Mouse (Mus musculus) heart, postnatal 10 days (tissue): Measurements from ENCODE around the gene Enpp5. TPM values are rescaled to one million over a fixed set of nuclear protein-coding genes. Genes with fewer than 3 reads are reported as not detected.
A peak's percentile ranks its signal among the peaks of the same experiment; 100 is the strongest.

Source experiments
- DNase-seq, 2 experiments: peaks; one replicate each; pipeline ENCODE4 v3.0.0; 2021
- intact Hi-C: fragments of 180-260 bp; cut with DNase I; formaldehyde crosslinking; loops from one replicate; pipeline ENCODE4 v1.15.1; 2025
- total RNA-seq, 2 experiments: library from RNA; stranded (reverse); gene quantifications; 2 replicates each; pipeline ENCODE4 v1.2.3; 2021

Enpp5 gene
- 1 to 10 TPM; 9.2 to 9.4 TPM for total RNA-seq

DNA sequence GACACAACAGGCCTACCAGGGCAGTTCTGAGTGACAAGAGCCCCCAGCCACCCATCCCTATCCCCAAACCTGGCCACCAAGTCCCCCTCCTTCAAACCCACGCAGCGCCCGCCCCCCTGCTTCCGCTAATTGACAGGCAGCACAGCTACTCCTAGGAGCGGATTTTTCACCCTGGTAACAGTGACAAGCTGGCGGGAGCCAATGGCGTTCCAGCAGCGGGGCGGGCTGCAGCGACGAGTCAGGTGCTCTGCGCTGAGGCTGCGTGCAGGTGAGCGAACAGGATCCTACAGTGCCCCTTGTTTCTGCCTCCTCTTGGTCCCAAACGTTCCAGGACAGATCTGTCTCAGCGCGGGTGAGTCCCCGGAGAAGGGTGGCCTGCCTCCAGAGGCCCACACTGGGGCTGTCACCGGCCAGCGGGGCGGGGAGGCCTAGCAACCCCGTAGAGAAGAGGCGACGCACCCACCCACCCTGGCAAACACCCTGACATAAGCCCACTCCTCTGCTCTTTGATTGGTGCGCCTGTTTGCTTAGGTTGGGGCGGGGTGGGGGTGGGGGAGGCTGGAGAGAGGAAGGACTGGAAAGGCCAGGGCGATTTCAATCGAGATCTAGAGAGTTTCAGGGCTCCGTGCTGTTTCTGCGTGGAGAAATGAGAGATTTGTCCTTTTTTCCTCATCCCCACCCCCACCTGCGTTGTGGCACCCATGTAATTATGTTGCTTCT is at the start of gene Enpp5:
Enpp5 (plus strand) TSS at position 183 of the 720 bp plus-strand sequence.
- intact Hi-C loops = loop anchor here (2.0 to 5.0 kb wide), 2 partner anchors 26 to 179 kb away; partner anchors contain the start of gene Enpp4
- DNase-seq = peak; percentile 86 to 87

DNA sequence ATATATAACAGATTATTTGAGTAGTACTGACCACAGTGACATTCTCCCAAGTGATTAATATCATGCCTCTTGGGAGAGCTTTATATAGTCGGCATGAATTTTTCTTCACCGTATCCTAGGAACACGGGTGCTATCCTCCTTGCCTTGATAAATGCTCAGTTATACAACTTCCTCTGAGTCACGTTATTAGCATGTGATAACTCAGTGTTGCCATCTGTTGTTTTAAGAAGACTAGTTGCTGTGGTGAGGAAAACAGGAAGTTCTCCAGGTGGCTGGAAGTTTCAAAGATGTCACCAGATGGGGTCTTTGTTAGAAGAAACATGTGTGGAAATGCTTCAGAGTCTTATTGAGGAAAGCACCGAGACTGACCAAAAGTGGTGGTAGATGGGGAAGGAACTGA is 49.0 kb upstream of the Enpp5 start:
- intact Hi-C loops = loop anchor here (10.0 kb wide), 1 partner anchor 225 kb away; the partner anchor contains the start of gene Rcan2

DNA sequence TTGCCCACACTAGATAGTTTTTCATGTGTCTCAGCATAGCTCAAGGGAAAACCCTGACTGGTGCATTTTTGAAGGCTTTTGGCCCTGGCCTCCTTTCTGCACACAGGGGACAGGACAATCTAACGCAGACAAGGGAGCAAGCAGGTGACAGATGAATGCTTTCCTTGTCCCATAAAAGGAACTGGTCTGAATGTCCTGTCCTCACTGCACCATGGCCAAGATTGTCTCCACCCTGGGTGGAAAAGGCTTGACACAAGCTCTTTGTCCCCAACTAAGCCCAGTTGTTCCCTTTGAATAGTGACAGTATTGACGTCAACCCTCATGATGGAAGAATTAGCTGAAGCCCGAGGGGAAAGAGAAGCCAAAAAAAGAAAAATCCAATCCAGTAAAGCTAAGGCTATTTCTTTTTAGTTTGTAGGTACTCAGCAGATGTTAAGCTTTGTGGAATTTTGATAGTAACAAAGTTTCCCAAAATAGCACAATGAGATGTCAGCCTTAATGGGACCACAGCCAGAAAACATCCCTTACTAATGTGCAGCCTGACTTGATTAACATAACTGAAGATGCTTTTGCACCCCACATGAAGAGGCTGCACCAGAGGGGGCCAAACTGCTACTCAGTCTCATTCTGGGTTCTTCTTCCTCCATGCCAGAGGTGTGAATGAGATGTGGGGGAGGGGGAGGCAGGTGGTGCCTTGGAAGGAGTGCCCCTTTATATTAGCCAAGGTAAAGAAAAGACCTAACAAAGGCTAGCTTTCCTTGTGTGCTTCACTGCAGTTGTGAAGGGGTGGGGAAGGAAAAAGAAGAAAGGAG is 47.6 kb upstream of the Enpp5 start:
- intact Hi-C loops = loop anchor here (10.0 kb wide), 1 partner anchor 226 kb away; the partner anchor contains the start of gene Rcan2
- DNase-seq = peak; percentile 41 to 45

More for the DNA sequence above, 49.0 kb upstream of the Enpp5 start:
- DNase-seq = peak in 1 of 2 experiments; percentile 19

DNA sequence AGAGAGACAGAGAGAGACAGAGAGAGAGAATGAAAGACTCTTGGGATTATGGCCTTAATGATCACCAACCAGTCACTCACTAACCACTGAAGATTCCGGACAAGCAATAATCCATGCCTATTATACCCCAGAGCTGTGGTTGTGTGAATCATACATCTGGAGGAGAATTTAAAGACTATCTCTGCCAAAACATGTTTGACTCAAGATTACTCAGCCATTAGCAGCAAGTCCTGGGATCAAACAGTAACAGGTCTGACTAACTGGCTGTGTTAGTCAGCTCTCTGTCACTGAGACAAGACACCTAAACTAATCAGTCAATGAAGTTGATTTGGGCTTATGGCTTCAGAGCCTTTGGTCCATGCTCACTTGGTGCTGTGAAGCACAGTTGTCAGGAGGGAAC is 43.6 kb upstream of the Enpp5 start:
- intact Hi-C loops = loop anchor here (5.0 to 10.0 kb wide), 2 partner anchors 230 to 338 kb away; partner anchors contain the start of gene Rcan2
- no peak for DNase-seq

DNA sequence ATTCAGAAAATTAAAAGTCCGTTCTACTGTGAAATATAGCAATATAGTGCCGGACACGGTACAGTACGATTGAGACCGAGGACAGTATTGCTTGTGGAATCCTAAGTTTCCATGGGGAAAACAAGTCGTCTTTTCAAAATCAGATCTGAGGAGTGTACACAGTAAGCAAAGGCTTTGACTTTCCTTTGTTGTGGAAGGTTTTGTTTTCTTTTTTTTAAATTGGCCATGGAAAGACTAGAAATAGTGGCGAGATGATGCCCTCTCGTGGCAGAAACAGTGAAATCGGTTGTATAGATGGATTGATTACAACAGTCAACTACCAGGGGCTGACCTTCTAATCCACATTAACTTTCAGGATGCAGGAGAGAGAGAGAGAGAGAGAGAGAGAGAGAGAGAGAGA is 40.0 kb upstream of the Enpp5 start:
- DNase-seq = peak; percentile 44 to 63
- intact Hi-C loops = loop anchor here (5.0 to 10.0 kb wide), 2 partner anchors 234 to 341 kb away; partner anchors contain the start of gene Rcan2

DNA sequence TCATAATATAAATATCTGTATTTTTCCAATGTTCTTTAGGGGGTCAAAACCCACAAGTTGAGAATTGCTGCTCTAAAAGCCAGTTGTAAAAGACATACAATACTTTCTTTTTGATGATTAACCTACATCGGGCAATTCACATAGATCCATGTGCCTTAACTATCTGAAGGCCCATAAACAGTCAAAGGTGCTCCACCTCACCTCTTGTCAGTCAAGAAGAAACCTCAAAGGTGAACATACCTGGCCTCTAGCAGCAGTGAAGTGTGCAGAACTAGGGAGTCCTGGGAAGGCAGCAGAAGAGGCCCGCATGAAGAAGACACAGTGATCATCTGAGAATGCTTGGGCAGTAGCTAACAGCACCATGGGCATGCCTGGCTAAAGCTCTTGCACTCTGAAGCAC is 38.2 kb upstream of the Enpp5 start:
- intact Hi-C loops = no loop called here
- DNase-seq = no peak

DNA sequence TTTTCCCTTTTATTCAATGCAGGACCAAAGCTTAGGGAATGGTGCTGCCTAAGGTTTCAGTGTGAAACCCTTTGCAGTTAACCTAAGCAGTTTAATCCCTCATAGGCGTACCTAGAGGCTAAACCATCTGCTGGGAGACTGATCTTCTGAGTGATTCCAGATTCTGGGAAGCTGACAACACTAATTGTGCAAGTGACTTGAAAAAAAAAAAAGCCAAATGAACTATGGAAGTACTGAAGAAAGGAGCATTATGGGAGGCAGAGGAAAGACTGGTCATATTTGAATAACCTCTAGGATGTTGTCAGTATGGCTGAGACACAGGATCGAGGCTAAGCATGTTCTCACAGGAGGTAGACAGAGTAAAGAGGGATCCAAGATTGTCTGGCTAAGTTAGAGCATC is 36.3 kb upstream of the Enpp5 start:
- intact Hi-C loops = no loop called here
- no peak for DNase-seq

DNA sequence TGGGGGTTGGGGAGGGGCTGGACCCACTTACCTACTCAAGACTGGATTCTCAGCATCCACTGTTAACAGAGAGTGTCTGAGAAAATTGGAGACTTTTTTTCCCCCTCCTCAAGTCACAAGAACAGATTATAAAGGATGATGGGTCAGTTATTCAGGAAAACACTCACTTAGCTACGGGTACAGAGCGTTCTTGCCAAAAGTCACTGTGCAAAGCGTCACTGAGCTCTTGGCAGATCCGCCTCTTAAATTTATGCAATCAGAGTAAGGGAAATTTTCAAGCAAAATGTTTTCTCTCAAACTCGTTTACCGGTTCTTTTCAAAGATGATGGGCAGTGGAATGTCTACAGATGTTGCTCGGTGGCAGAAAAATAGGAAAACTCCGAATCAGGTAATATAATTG is 35.8 kb upstream of the Enpp5 start:
- DNase-seq = no peak
- intact Hi-C loops = no loop called here

DNA sequence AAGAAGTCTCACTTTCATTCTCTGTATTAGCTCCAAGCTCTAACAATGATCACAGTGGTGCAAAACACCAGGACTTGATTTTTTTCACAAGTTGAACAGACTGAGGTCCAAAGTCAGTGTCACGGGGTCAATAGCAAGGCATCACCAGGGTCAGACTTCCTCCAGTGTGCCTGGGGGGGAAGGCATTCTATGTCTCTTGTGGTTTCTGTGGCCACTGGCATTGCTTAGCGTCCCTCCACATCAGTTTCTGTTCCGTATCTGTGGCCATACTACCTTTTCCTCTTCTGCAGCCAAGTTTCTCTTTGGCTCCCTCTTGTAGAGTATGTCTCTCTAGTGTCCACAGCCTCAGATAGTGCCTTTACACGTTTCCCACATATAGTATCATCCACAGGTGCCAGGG is 25.2 kb upstream of the Enpp5 start:
- no peak for DNase-seq

DNA sequence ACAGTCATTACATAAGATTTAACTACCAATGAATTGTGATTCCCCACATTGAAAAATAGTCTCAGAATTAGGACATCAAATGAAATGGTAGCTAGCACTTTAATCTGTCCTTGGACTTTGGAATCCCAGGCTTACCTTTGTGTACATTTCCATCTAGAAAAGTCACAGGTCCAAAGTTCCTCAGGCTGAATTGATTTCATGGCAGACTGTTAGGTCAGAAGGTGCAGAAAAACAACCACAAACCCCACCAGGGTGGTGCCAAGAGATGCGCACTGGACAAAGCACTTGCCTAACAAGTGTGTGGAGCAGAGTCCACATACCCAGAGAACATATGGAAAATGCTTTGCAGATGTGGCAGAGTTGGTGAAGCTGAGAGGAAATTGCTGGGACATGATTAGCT is 21.5 kb upstream of the Enpp5 start:
- intact Hi-C loops = no loop called here

More for the DNA sequence above, 25.2 kb upstream of the Enpp5 start:
- intact Hi-C loops = no loop called here

DNA sequence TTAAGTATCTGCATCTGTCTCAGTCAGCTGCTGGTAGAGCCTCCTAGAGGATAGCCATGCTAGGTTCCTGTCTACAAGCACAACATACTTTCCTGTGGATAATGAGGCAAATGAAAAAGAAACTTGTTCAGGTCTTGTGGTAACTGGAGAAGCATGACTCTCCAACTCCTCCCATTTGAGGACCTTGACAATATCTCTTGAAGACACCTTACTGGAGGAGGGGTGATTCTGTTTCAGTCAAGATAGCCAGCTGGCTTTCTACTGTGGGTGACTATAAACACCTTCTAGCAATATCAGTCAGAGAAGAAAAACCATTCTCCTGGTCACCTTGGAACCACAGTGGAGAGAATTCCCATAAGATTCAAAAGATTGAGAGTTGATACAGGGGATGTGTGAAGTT is 20.5 kb upstream of the Enpp5 start:
- DNase-seq = no peak
- intact Hi-C loops = no loop called here

More for the DNA sequence above, 21.5 kb upstream of the Enpp5 start:
- no peak for DNase-seq

DNA sequence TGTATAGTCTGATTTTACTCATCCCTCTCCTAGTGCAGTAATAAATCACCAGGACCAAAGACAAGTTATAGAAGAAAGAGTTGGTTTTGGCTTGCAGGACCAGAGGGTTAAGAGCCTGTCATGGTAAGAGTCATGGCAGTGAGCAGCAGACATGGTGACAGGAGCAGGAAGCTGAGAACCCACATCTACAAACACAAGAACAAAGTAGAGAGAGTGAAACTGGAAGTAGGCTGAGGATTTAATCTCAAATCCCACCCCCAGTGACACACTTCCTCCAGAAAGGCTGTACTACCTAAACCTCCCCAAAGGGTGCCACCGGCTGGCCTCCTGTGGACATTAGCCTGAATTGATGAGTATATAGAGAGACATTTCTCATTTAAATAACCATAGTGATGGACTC is 17.8 kb upstream of the Enpp5 start:
- intact Hi-C loops = no loop called here
- DNase-seq = no peak

DNA sequence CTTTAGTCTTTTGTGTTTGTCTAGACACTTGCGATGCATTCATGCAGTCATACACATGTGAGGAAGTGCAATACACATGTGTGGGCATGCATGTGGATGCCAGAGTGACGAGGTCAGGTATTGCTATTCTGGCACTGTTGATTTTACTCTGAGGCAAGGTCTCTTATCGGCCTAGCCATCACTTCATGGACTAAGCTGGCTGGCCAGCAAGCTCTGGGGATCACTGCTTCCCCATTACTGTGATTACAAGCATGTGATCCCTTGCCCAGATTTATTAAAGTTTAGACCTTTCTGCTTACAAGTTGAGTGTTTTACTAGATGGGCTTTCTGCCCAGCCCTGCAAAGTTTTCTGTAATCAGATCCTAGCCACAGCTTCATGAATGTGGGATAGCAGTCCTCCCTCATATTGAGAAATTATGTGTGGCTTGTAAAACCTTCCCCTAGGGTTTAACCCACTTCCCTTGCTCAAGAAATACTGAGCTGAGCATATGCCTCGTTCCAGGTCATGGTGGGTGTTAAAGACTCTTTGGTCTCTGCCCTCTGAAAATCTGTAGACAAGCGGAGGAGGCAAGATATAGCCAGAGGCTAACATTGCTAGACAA is 17.2 kb upstream of the Enpp5 start:
- intact Hi-C loops = no loop called here
- no peak for DNase-seq

DNA sequence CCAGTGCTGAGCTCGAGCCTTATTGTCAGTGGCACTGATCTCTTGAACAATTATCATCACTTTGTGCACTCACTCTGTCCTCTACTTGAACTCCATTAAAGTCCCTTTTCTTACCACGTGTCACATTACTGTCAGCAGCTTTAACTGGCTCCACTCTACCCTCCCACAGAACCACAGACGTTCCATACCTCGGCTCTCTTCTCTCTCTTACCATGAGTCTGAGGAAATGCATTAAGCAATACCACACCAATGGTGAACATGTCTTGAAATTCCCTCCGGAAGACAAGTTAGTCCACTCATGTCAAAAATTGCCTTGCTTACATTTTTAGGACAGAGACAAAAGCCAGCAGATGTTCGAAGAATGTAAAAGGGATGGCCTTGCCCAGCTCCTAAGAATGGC is 9.7 kb upstream of the Enpp5 start:
- no peak for DNase-seq
- intact Hi-C loops = no loop called here

DNA sequence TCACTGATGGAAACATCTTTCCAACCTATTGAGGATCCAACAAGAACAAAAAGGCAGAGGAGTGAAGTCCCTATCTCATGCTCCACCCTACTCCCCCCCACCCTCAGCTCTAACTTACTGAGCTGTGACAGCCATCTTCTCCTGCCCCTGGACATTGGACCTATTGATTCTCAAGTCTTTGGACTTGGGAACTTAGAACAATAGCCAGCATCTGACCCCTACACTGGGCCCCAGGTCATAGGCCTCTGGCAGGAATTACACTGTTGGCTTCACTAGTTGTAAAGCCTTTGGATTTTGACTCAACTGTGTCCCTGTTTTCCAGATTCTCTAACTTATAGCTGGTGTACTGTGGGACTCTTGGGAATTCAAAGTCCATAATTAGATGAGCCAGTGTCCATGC is 6.9 kb upstream of the Enpp5 start:
- intact Hi-C loops = no loop called here
- DNase-seq = no peak

DNA sequence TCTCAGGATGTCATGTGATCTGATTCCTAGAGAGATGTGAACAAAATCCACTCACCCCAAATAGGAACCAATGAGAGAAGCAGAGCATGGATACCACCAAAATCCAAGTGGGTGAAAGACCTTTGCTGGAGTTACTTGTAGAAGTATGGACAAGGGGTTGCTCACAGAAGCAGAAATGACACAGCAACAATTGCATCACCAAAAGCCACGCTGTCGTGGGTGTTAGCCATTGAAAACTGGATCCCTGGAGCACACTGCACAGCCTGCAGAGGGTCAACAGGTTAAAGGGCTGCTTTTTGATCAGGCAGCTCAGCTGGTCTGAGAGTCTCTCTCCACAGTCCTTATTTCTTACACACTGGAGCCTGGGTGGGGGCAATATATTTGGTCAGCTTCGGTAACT is 3.0 kb upstream of the Enpp5 start:
- no peak for DNase-seq
- intact Hi-C loops = loop anchor here (5.0 kb wide), 1 partner anchor 182 kb away; no protein-coding TSS in a partner anchor

DNA sequence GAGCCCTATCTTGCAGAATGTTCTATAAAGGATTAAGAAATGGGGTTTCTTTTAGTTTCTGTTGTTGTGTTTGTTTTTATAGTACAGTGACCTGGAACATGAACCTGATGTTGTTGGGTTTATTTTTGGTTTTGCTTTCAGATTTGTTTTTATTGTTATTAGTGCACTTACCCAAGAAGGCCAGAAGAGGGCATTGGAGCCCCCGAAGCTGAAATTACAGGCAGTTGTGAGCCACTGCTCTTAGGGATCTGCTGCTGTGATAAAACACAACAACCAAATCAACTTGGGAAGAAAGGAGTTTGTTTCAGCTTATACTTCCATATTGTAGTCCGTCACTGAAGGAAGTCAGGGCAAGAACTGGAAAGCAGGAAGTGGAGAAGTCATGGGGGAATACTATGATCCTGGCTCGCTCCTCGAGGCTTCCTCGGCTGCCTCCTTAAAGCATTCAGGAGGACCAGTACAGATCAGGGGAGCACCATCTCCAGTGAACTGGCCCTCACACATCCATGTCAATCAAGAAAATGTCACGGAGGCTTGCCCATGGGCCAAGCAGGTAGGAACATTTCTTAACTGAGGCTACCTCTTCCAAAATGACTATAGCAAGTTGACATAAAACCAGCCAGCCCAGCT is 2.4 kb upstream of the Enpp5 start:
- intact Hi-C loops = loop anchor here (1.0 to 5.0 kb wide), 2 partner anchors 54 to 181 kb away; no protein-coding TSS in a partner anchor
- peak; percentile 32 to 57 for DNase-seq

DNA sequence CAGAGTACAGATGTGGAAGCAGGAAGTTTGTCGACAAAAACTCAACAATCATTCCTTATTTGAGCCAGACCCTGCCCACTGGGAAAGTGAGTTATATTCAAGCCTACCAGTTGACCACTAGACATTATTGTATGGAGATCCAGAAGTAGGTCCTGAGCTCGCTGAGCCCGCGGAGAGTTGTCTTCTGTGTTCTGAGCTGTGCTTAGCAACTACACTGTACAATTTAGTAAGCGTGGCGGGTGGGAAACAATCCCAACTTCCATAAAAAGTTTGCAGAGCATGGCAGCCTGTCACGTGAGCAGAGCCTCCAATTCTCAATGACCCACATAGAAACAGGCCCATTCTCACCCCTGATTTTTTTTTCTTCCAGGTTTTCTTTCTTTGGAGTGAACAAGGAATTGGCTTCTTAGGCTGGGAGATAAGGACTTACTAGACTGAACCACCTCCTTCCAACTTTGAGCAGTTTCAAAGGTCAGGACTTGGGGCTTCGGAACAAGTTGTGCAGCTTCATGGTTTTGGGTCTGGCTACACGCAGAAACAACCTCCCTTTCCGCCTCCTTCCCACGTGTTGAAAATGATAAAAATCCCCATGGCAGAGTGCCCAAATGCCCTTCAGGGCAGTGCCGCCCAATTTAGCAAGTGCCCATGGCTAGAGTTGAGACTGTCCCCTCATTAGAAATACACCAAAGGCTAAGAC is 1.3 kb upstream of the Enpp5 start:
- peak in 1 of 2 experiments; percentile 24 for DNase-seq
- intact Hi-C loops = loop anchor here (5.0 kb wide), 1 partner anchor 180 kb away; no protein-coding TSS in a partner anchor

DNA sequence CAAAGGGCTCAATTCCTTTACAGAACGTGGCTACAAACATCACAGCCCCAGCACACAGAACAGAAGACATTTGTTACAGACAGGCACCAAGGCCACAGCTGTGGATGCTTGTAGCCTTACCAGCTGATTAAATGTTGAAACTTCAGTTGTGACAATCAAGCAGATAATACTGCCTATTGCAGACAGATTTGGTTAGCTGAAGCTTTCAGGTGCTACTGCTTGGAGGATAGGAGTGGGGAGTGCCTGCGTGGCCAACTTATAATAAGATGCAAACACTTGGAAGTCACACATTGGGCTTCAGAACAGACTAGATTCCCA is 811 bp upstream of the Enpp5 start:
- DNase-seq = no peak
- intact Hi-C loops = loop anchor here (2.0 to 5.0 kb wide), 2 partner anchors 27 to 179 kb away; partner anchors contain the start of gene Enpp4

DNA sequence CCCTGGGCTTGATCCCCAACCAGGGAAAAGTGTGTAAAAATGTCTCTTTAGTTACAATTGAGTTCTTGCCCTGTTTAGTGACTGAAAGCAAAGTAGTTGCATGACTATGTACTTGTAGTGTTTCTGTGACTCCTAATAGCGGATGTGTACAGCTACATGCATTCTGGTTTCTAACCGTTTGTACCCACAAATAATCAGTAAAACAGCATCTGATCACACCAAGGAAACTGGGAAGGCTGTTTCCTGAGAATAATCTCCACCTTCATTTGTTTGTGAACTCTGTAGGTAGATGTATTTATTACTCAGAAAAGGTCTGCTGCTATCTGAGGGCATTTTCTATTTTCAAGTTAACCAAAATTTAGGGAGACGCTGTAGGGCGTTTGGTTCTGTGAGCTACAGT is 4.5 kb downstream of the Enpp5 start:
- intact Hi-C loops = no loop called here
- no peak for DNase-seq
